Mouse (Mus musculus) embryonic facial prominence, embryonic 15.5 days (tissue): ENCODE data around the gene Ccdc9b. TPM values are rescaled to one million over a fixed set of nuclear protein-coding genes. Genes with fewer than 3 reads are reported as not detected.
A peak's percentile ranks its signal among the peaks of the same experiment; 100 is the strongest.

Experiments used
- ATAC-seq: fragments of 200-750 bp; cut with Nextera tagmentation; 2 replicates; pipeline ENCODE4 v1.8.0; 2017; ENCODE audit warnings: low read depth, moderate TSS enrichment; ENCODE audit not compliant: insufficient number of reproducible peaks, low FRiP score, low TSS enrichment
- H3K27ac ChIP-seq: fragments of 300-500 bp; sonication (generic); replicated peaks from 2 replicates; pipeline ENCODE4 v1.5.1; 2015; ENCODE audit warnings: mild to moderate bottlenecking, inconsistent platforms
- H3K27me3 ChIP-seq: fragments of 300-500 bp; sonication (generic); 2 replicates; pipeline ENCODE4 v1.6.1; 2015; ENCODE audit warnings: inconsistent platforms
- H3K36me3 ChIP-seq: fragments of 300-500 bp; sonication (generic); 2 replicates; pipeline ENCODE4 v1.6.1; 2015; ENCODE audit warnings: mild to moderate bottlenecking, inconsistent platforms
- H3K4me1 ChIP-seq: fragments of 300-500 bp; sonication (generic); 2 replicates; pipeline ENCODE4 v1.6.1; 2015; ENCODE audit warnings: inconsistent platforms
- H3K4me2 ChIP-seq: fragments of 300-500 bp; sonication (generic); replicated peaks from 2 replicates; pipeline ENCODE4 v1.6.1; 2015; ENCODE audit warnings: mild to moderate bottlenecking, inconsistent platforms
- H3K4me3 ChIP-seq: fragments of 300-500 bp; sonication (generic); replicated peaks from 2 replicates; pipeline ENCODE4 v1.5.1; 2015; ENCODE audit warnings: mild to moderate bottlenecking, inconsistent platforms
- H3K9ac ChIP-seq: fragments of 300-500 bp; sonication (generic); 2 replicates; pipeline ENCODE4 v1.6.1; 2015; ENCODE audit warnings: inconsistent platforms
- H3K9me3 ChIP-seq: fragments of 300-500 bp; sonication (generic); replicated peaks from 2 replicates; pipeline ENCODE4 v1.6.1; 2016; ENCODE audit warnings: inconsistent platforms
- WGBS: fragments of 180-500 bp; shearing (Covaris S2); methylation state at CpG from one replicate; pipeline ENCODE4 v1.1.7; 2015; 5-methylcytosine and 5-hydroxymethylcytosine counted together
- polyA plus RNA-seq: library from polyadenylated mRNA; unstranded; fragments of >200 nt; fragmentation: Nextera tagmentation; extraction: Ambion mirVana; gene quantifications from 2 replicates; pipeline ENCODE4 v1.2.1, GENCODE M21; 2015

Ccdc9b gene
- polyA plus RNA-seq, 1 experiment from 2014 or later = 2.4 TPM

DNA sequence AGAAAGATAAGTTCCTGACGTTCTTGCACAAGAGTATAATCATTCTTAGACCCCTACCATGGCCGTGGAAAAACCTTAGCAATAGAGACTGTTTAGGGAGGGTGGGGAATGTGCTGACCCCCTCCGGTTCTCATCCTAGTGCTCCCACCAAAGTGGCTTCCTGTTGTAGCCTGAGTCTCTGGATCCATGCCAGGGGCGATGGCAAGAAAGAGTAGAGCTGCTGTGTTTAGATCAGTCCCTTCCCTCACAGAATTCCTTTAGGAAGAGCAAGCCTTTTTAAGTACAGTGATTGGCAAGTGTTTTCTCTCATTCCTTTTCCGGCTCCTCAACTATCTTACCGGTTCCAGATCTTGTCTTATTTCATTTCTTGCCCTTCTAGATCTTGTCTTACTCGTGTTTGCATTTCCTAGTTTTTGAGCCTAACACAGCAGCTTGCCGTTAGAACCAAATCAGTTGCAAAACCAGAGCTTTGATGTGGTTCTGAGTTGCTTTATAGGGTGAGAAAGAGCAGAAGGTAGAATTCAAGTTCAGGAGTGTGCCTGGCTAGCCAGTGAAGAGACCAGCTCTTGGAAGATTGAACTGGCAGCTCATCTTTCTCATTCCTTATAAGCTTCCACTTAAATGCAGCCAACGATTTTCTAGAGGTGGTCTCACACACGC is 15.0 kb downstream of the Ccdc9b start:
- peak overlapping the region; percentile 97 for H3K4me2 ChIP-seq
- H3K27ac ChIP-seq = no peak overlapping the region
- no peak for ATAC-seq
- no peaks in the 10 kb centered on the region for H3K36me3 ChIP-seq
- H3K9me3 ChIP-seq = no peaks in the 10 kb centered on the region
- H3K4me3 ChIP-seq = peak overlapping the region; percentile 74
- H3K27me3 ChIP-seq = peaks cover 12% of the 10 kb centered on the region
- 23% methylated on average over 10 of the region's 10 CpGs for WGBS
- H3K9ac ChIP-seq = no peak overlapping the region
- H3K4me1 ChIP-seq = peaks cover 55% of the 10 kb centered on the region

DNA sequence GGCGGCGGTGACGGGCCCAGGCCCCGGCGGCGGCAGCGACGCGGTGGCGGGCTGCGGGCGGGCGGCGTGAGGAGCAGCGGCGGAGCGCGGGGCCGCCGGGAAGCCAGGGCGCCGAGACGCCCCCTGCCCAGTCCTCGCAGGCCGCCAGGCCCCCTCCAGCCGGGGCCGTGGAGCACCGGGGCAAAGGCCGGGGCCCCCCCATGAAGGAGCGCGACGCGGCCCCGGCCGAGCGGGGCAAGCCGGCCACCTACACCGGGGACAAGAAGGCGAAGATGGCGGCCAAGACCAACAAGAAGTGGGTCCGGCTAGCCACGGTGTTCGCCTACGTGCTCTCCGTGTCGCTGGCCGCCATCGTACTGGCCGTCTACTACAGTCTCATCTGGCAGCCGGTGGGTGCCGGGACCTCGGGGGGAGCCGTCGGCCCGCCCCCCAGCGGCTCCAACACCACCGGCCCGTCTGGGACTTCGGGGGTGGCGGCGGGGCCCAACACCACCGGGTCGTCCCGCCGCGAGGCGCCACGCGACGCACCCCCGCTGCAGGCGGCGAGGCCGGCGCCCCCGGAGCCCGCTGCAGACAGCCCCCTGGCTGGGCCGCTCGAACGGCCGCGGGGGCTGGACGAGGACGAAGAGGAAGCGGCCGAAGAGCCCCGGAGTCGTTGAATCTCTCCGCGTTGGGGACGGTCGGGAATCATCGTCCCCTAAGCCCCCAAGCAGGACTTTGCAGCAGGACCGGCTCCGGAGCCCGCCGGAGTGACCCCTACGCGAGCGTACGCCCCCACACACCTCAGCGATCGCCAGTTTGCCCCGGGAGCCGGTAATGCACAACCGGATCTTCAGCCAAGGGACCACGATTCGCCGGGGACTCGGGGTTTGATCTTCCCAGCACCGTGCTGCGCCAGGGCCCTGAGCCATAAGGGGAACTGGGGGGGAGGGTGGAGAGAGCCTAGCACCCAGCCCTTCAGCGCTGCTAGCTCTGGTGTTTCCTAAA is 16.3 kb downstream of the Ccdc9b start:
- ATAC-seq = peak; percentile 16; the same call in 1 of the 2 replicates
- H3K4me1 ChIP-seq = peaks cover 47% of the 10 kb centered on the region

DNA sequence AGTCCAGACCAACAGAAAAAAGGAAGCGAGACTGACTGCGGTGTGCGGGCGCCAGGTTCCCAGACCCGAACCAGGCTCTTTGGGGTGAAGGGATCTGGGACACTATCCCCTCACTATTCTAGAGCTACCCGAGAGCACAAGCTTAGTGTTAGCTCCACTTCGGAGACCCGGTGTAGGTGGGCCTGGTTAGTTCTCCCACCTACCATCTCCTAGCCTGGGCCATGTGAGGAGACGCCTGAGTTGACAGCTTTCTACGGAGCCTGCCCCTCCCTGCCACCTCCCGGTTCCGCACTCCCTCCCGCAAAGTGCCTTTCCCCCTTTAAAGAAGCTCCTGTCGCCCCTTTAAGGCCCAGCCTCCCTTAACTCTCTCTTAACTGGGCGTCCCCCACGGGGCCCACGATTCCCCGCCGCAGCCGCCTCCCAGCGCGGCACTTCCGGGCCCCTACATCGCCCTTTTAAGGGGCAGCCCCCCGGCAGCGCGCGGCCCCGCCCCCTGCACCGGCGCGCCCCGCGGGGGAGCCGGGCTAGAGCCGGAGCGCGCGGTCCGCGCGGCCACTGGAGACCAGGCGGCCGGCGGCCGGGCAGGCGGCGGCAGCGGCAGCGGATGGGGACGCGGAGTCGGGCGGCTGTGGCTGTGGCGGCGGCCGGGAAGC is 17.1 kb downstream of the Ccdc9b start, which contains the start of gene Inafm2:
TSS of gene Inafm2 (plus strand) at position 527 of the 653 bp plus-strand sequence.
- Histone ChIP-seq H3K4me2 (peak within 1 kb of the TSS; percentile 97), H3K27ac (no peak within 1 kb of the TSS), H3K27me3 (peaks cover 18% of the 10 kb centered on the region), H3K9me3 (no peaks in the 10 kb centered on the region), H3K9ac (peak within 1 kb of the TSS; percentile 66), H3K4me1 (peaks cover 41% of the 10 kb centered on the region), H3K36me3 (no peaks in the 10 kb centered on the region), H3K4me3 (peak within 1 kb of the TSS; percentile 74)
- WGBS = under 1% methylated on average over 51 of the region's 57 CpGs
- peak; percentile 89 for ATAC-seq

More for the DNA sequence above, 16.3 kb downstream of the Ccdc9b start:
- H3K36me3 ChIP-seq = no peaks in the 10 kb centered on the region
- no peaks in the 10 kb centered on the region for H3K9me3 ChIP-seq
- peaks cover 18% of the 10 kb centered on the region for H3K27me3 ChIP-seq
- H3K27ac ChIP-seq = no peak overlapping the region
- peak overlapping the region; percentile 97 for H3K4me2 ChIP-seq
- peak overlapping the region; percentile 74 for H3K4me3 ChIP-seq
- H3K9ac ChIP-seq = peak overlapping the region; percentile 66
- under 1% methylated on average over 113 of the region's 113 CpGs for WGBS

DNA sequence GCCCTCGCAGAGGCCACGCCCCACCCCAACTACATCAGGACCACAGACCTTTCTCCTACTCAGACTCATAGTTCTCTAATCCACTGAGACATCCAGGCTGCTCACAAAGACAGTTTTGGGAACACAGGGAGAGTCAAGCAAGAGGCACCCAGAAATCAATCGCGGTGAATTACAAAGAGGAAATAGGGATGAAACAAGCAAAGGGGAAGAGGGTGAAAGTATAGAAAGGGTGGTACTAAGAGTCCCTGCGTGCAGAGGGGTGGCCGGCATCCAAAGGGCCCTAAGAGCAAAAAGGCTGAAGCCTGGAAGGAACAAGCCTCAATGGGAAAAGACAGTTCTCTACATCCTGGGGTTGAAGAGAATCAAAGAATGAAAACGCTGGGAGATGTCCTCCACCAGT is 17.8 kb downstream of the Ccdc9b start:
- 8% methylated on average over 7 of the region's 7 CpGs for WGBS
- Histone ChIP-seq H3K36me3 (no peaks in the 10 kb centered on the region), H3K27ac (no peak overlapping the region), H3K27me3 (peaks cover 18% of the 10 kb centered on the region), H3K9ac (no peak overlapping the region), H3K9me3 (no peaks in the 10 kb centered on the region), H3K4me1 (peaks cover 35% of the 10 kb centered on the region), H3K4me2 (peak overlapping the region; percentile 97), H3K4me3 (peak overlapping the region; percentile 74; the same call in 1 of the 2 replicates)
- ATAC-seq = no peak

DNA sequence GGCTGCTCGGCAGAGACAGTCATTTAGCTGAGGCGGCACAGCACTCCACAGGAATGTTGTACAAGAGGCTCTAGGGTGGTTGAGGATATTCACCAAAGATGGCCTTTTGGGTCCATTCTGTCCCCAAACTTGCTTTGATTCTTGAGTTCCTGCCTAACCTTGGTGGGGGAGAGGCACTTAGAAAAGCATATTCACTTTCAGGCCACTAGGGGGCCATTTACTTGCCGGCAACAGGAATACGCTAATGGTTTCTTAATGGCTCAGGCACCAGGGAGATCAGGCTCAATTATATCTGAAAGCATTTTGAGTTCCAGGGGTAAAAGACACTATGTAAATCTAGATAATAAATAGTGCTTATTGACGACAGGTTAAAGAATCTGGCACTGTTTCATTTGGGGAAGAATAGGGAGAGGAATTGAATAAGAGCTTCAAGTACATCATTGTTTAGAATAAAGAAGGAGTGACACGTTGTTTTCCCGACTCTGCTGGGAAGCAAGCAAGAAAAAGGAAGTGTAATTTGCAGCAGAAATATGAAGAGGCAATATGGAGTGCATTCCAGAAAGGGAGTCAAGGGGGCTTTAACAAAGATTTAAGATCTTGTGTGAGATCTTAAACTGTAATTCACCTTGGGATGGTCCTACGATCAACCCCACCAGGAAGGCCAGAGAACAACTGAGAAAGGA is 19.1 kb downstream of the Ccdc9b start:
- Histone ChIP-seq H3K9me3 (no peaks in the 10 kb centered on the region), H3K4me2 (no peak overlapping the region), H3K36me3 (no peaks in the 10 kb centered on the region), H3K27me3 (peaks cover 18% of the 10 kb centered on the region), H3K4me1 (peaks cover 25% of the 10 kb centered on the region), H3K9ac (no peak overlapping the region), H3K27ac (no peak overlapping the region), H3K4me3 (no peak overlapping the region)
- ATAC-seq = no peak
- WGBS = 25% methylated on average over 8 of the region's 8 CpGs

DNA sequence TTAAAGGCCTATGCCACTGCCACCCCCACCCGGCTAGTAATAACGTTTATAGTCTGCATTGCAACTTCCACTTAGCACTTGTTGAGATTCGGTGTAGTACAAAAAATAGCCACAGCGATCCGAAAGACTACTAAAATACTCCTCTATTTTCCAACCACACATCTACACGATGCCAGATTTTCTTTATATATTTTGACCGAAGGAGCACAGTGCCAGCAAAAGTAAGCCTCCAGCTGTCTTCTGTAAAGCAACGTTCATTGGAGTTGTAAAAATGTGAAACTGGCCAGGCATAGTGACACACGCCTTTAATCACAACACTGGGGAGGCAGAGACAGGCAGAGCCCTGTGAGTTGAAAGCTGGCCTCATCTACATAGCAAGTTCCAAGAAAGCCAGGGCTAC is 21.3 kb downstream of the Ccdc9b start:
- H3K4me2 ChIP-seq = no peak overlapping the region
- no peak overlapping the region for H3K4me3 ChIP-seq
- H3K9me3 ChIP-seq = no peaks in the 10 kb centered on the region
- peaks cover 10% of the 10 kb centered on the region; the same call in 1 of the 2 replicates for H3K4me1 ChIP-seq
- no peaks in the 10 kb centered on the region for H3K36me3 ChIP-seq
- H3K27ac ChIP-seq = no peak overlapping the region
- no peak overlapping the region for H3K9ac ChIP-seq
- ATAC-seq = no peak
- WGBS = 59% methylated on average over 9 of the region's 9 CpGs
- peaks cover 18% of the 10 kb centered on the region for H3K27me3 ChIP-seq

- H3K27ac ChIP-seq = no peak overlapping the region
- ATAC-seq = no peak
- H3K9ac ChIP-seq = no peak overlapping the region
- H3K4me2 ChIP-seq = no peak overlapping the region
- WGBS = 58% methylated on average over 3 of the region's 3 CpGs
- H3K9me3 ChIP-seq = no peaks in the 10 kb centered on the region
- no peak overlapping the region for H3K4me3 ChIP-seq
- H3K4me1 ChIP-seq = peaks cover 7% of the 10 kb centered on the region; the same call in 1 of the 2 replicates
- H3K27me3 ChIP-seq = peaks cover 18% of the 10 kb centered on the region
- no peaks in the 10 kb centered on the region for H3K36me3 ChIP-seq
Measured at GRCm38 (mm10) chr2:118740341-118740740, 22.1 kb downstream of the Ccdc9b start.

DNA sequence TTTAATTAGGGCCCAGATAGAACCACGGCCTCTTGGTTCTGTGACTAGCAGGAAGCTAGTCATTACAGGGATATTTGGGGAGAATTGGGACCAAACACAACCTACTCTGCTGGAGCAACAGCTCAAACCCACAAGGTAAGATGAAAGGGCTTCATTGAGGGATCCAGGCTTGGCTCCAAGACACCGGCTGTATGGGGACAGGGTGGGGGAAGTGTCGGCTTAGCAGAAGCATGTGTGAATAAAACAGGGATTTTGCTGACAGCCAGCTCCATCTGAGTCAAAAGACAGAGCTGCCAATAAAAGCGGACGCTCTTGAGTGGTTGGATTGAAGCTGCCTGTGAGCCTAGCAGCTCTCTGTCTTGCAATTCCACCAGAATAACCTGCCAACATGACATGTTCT is 29.1 kb downstream of the Ccdc9b start:
- no peak overlapping the region for H3K27ac ChIP-seq
- peaks cover 21% of the 10 kb centered on the region for H3K4me1 ChIP-seq
- no peak for ATAC-seq
- H3K4me3 ChIP-seq = no peak overlapping the region
- no peak overlapping the region for H3K4me2 ChIP-seq
- peaks cover 5% of the 10 kb centered on the region; the same call in 1 of the 2 replicates for H3K27me3 ChIP-seq
- 46% methylated on average over 5 of the region's 5 CpGs for WGBS
- H3K9me3 ChIP-seq = no peaks in the 10 kb centered on the region
- no peaks in the 10 kb centered on the region for H3K36me3 ChIP-seq
- H3K9ac ChIP-seq = no peak overlapping the region

DNA sequence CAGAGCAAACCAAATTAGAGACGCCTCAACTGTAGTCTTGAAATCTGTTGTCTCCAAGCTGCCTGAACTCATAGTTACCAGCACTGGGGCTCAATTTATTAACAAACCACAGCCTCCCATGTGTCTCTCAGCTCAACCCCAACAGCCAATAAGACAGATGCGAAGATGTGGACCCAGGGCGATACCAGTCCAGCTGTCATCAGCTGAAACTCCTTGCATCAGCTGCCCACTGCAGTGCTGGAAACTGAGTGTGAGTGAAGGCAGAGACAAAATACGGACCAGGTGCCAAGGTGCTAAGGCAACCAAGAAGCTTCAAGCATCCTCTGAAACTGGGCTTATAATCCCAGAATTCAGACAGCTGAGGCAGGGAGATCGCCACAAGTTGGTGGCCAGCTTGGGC is 30.5 kb downstream of the Ccdc9b start:
- Histone ChIP-seq H3K4me3 (no peak overlapping the region), H3K9me3 (no peaks in the 10 kb centered on the region), H3K4me1 (peaks cover 26% of the 10 kb centered on the region), H3K4me2 (no peak overlapping the region), H3K36me3 (no peaks in the 10 kb centered on the region), H3K27ac (no peak overlapping the region), H3K27me3 (peaks cover 5% of the 10 kb centered on the region; the same call in 1 of the 2 replicates), H3K9ac (no peak overlapping the region)
- no peak for ATAC-seq
- whole genome bisulfite sequencing = 64% methylated on average over 5 of the region's 5 CpGs

DNA sequence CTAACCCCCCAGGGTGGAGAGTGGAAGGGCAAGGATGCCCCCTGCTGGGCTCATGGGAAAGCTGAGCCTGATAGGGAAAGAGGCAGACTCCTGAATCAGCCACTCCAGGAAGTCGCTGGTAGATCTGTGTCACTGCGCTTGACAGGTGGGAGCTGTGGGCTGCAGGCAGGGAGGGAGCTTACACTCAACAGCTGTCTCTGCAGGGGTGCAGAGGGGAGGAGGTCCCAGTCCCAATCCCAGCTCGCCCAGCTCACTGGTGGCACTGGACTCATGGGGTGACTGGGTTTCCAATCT is 31.9 kb downstream of the Ccdc9b start:
- H3K36me3 ChIP-seq = no peaks in the 10 kb centered on the region
- peaks cover 5% of the 10 kb centered on the region; the same call in 1 of the 2 replicates for H3K27me3 ChIP-seq
- 4% methylated on average over 3 of the region's 3 CpGs for WGBS
- H3K4me2 ChIP-seq = no peak overlapping the region
- no peak overlapping the region for H3K9ac ChIP-seq
- peaks cover 26% of the 10 kb centered on the region for H3K4me1 ChIP-seq
- H3K4me3 ChIP-seq = no peak overlapping the region
- H3K27ac ChIP-seq = no peak overlapping the region
- no peaks in the 10 kb centered on the region for H3K9me3 ChIP-seq
- ATAC-seq = no peak
